Mouse (Mus musculus): ENCODE results near the gene Asb14. TPM values are rescaled to one million over a fixed set of nuclear protein-coding genes. Genes with fewer than 3 reads are reported as not detected.

The Asb14 gene
- polyA plus RNA-seq, 1 experiment: not detected

DNA sequence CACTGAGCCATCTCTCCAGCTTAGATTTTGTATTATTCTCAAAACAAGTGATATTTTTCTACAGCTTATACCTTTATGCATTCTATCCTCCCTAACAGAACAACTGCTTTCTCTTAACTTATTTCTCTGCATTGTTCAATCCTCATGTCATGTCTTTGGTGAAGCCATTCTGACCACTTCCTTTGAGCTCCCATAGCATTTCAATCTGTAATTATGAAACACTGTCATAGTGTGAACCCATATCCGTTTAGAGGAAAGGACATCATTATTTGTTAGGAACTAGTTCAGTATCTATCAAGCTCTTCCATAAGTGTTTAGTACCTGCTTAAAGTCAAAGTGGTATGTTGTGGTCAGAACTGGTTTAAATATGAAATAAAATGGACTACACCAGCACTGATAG lies 66.2 kb downstream of the Asb14 start:
- Histone ChIP-seq H3K4me1 (ENCODE audit: control insufficient read depth, insufficient read depth, insufficient read length, low read length) (no peaks in the 10 kb centered on the region), H3K27me3 (ENCODE audit: control insufficient read depth, insufficient read depth, low read length) (no peaks in the 10 kb centered on the region), H3K4me3 (ENCODE audit: low read depth, low read length) (no peak overlapping the region), H3K36me3 (ENCODE audit: control insufficient read depth, insufficient read depth, low read length) (peaks cover 5% of the 10 kb centered on the region), H3K27ac (ENCODE audit: insufficient read depth, low read depth, low read length) (no peak overlapping the region)
- WGBS: 80% methylated on average over 1 of the region's 1 CpGs
- TF ChIP-seq POLR2A (IDR thresholded peaks at IDR 0.05; ENCODE audit: low read depth, low read length) (no peak), CTCF (IDR thresholded peaks at IDR 0.05; ENCODE audit: extremely low read depth, insufficient read length, insufficient replicate concordance, low read depth, low read length) (no peak)

Other genes starting within 250 kb of the Asb14 start
- gene Pde12, start 224.7 kb upstream of the Asb14 start, polyA plus RNA-seq (2012; rRNA removed): 4.2 and 5.3 TPM in 2 replicates
- gene Dnah12, start 201.3 kb upstream of the Asb14 start, polyA plus RNA-seq (2012; rRNA removed): not detected in 2 replicates
- 0.44 and 1.3 TPM in 2 replicates for gene Appl1, start 76.7 kb downstream of the Asb14 start, polyA plus RNA-seq (2012; rRNA removed)
- not detected in 2 replicates for gene Hesx1, start 99.9 kb downstream of the Asb14 start, polyA plus RNA-seq (2012; rRNA removed)
- 0.94 and 1.8 TPM in 2 replicates for gene Il17rd, start 144.4 kb downstream of the Asb14 start, polyA plus RNA-seq (2012; rRNA removed)
- 3.0 and 7.0 TPM in 2 replicates for gene Arhgef3, start 220.3 kb downstream of the Asb14 start, polyA plus RNA-seq (2012; rRNA removed)